Mouse (Mus musculus): Measurements from ENCODE around the gene Metap1. TPM values are rescaled to one million over a fixed set of nuclear protein-coding genes. Genes with fewer than 3 reads are reported as not detected.
"Not testable (repeated sequence)": the region's sequence is repeated elsewhere in the genome, so short reads cannot be mapped to it uniquely, and the experiment has no call there.

Metap1 gene
- polyA plus RNA-seq, 1 experiment from 2014 or later = 45.8 TPM

- not testable (repeated sequence) for H3K4me2 ChIP-seq (ENCODE audit: low read depth, low read length); H3K4me3 ChIP-seq (ENCODE audit: low read depth, low read length); DNase-seq (ENCODE audit: low spot score); H3K4me1 ChIP-seq (ENCODE audit: control insufficient read depth, insufficient read depth, low read length); H3K27ac ChIP-seq (replicated peaks; ENCODE audit: low read depth, low read length); H3K9ac ChIP-seq (ENCODE audit: low read depth, low read length); ATAC-seq (ENCODE audit: low read depth); H3K27me3 ChIP-seq (replicated peaks; ENCODE audit: control insufficient read depth, insufficient read depth, low read length); H3K9me3 ChIP-seq (ENCODE audit: control insufficient read depth, low read length)
- WGBS = 83% methylated on average over 1 of the region's 1 CpGs
- H3K36me3 ChIP-seq (ENCODE audit: control insufficient read depth, insufficient read depth, low read length) = peaks cover 82% of the 10 kb centered on the region
Measured at GRCm38 (mm10) chr3:138466656-138467055, 22.7 kb downstream of the Metap1 start.

- H3K9ac ChIP-seq (ENCODE audit: low read depth, low read length) = no peak overlapping the region
- no peak for DNase-seq (ENCODE audit: low spot score)
- no peak overlapping the region for H3K4me3 ChIP-seq (ENCODE audit: low read depth, low read length)
- no peaks in the 10 kb centered on the region for H3K9me3 ChIP-seq (ENCODE audit: control insufficient read depth, low read length)
- H3K27me3 ChIP-seq (replicated peaks; ENCODE audit: control insufficient read depth, insufficient read depth, low read length) = no peaks in the 10 kb centered on the region
- H3K27ac ChIP-seq (replicated peaks; ENCODE audit: low read depth, low read length) = no peak overlapping the region
- no peaks in the 10 kb centered on the region for H3K4me1 ChIP-seq (ENCODE audit: control insufficient read depth, insufficient read depth, low read length)
- peaks cover 84% of the 10 kb centered on the region for H3K36me3 ChIP-seq (ENCODE audit: control insufficient read depth, insufficient read depth, low read length)
- ATAC-seq (ENCODE audit: low read depth) = no peak
- no peak overlapping the region for H3K4me2 ChIP-seq (ENCODE audit: low read depth, low read length)
- 68% methylated on average over 16 of the region's 16 CpGs for WGBS
Measured at GRCm38 (mm10) chr3:138464573-138465147, 24.7 kb downstream of the Metap1 start.

- H3K36me3 ChIP-seq (ENCODE audit: control insufficient read depth, insufficient read depth, low read length) = peaks cover 84% of the 10 kb centered on the region
- 91% methylated on average over 6 of the region's 6 CpGs for WGBS
Measured at GRCm38 (mm10) chr3:138463807-138464206, 25.5 kb downstream of the Metap1 start.

GRCm38 (mm10) chr3:138463137-138463536, 26.2 kb downstream of the Metap1 start:
- Histone ChIP-seq H3K27me3 (replicated peaks; ENCODE audit: control insufficient read depth, insufficient read depth, low read length) (no peaks in the 10 kb centered on the region), H3K4me3 (ENCODE audit: low read depth, low read length) (no peak overlapping the region), H3K9me3 (ENCODE audit: control insufficient read depth, low read length) (no peaks in the 10 kb centered on the region), H3K4me1 (ENCODE audit: control insufficient read depth, insufficient read depth, low read length) (no peaks in the 10 kb centered on the region), H3K36me3 (ENCODE audit: control insufficient read depth, insufficient read depth, low read length) (peaks cover 84% of the 10 kb centered on the region), H3K4me2 (ENCODE audit: low read depth, low read length) (no peak overlapping the region), H3K27ac (replicated peaks; ENCODE audit: low read depth, low read length) (no peak overlapping the region), H3K9ac (ENCODE audit: low read depth, low read length) (no peak overlapping the region)
- ATAC-seq (ENCODE audit: low read depth) (peak; percentile 42; the same call in 1 of the 2 replicates), DNase-seq (ENCODE audit: low spot score) (peak; percentile 74)
- WGBS = 69% methylated on average over 2 of the region's 2 CpGs

More at GRCm38 (mm10) chr3:138463807-138464206, 25.5 kb downstream of the Metap1 start:
- H3K27me3 ChIP-seq (replicated peaks; ENCODE audit: control insufficient read depth, insufficient read depth, low read length) = no peaks in the 10 kb centered on the region
- no peaks in the 10 kb centered on the region for H3K4me1 ChIP-seq (ENCODE audit: control insufficient read depth, insufficient read depth, low read length)
- H3K27ac ChIP-seq (replicated peaks; ENCODE audit: low read depth, low read length) = no peak overlapping the region
- no peak for ATAC-seq (ENCODE audit: low read depth)
- no peak overlapping the region for H3K4me3 ChIP-seq (ENCODE audit: low read depth, low read length)
- no peak for DNase-seq (ENCODE audit: low spot score)
- no peak overlapping the region for H3K4me2 ChIP-seq (ENCODE audit: low read depth, low read length)
- H3K9ac ChIP-seq (ENCODE audit: low read depth, low read length) = no peak overlapping the region
- no peaks in the 10 kb centered on the region for H3K9me3 ChIP-seq (ENCODE audit: control insufficient read depth, low read length)

- DNase-seq (ENCODE audit: low spot score) (no peak), ATAC-seq (ENCODE audit: low read depth) (peak; percentile 58; the same call in 1 of the 2 replicates)
- Histone ChIP-seq H3K9me3 (ENCODE audit: control insufficient read depth, low read length) (no peaks in the 10 kb centered on the region), H3K27me3 (replicated peaks; ENCODE audit: control insufficient read depth, insufficient read depth, low read length) (no peaks in the 10 kb centered on the region), H3K27ac (replicated peaks; ENCODE audit: low read depth, low read length) (no peak overlapping the region), H3K9ac (ENCODE audit: low read depth, low read length) (no peak overlapping the region), H3K4me2 (ENCODE audit: low read depth, low read length) (no peak overlapping the region), H3K4me1 (ENCODE audit: control insufficient read depth, insufficient read depth, low read length) (no peaks in the 10 kb centered on the region), H3K4me3 (ENCODE audit: low read depth, low read length) (no peak overlapping the region), H3K36me3 (ENCODE audit: control insufficient read depth, insufficient read depth, low read length) (peaks cover 88% of the 10 kb centered on the region)
- 88% methylated on average over 3 of the region's 3 CpGs for WGBS
Measured at GRCm38 (mm10) chr3:138461832-138462231, 27.5 kb downstream of the Metap1 start.

- Histone ChIP-seq H3K36me3 (ENCODE audit: control insufficient read depth, insufficient read depth, low read length) (peaks cover 88% of the 10 kb centered on the region), H3K27me3 (replicated peaks; ENCODE audit: control insufficient read depth, insufficient read depth, low read length) (no peaks in the 10 kb centered on the region), H3K9me3 (ENCODE audit: control insufficient read depth, low read length) (no peaks in the 10 kb centered on the region), H3K4me3 (ENCODE audit: low read depth, low read length) (no peak overlapping the region), H3K27ac (replicated peaks; ENCODE audit: low read depth, low read length) (no peak overlapping the region), H3K4me2 (ENCODE audit: low read depth, low read length) (no peak overlapping the region), H3K9ac (ENCODE audit: low read depth, low read length) (no peak overlapping the region), H3K4me1 (ENCODE audit: control insufficient read depth, insufficient read depth, low read length) (no peaks in the 10 kb centered on the region)
- no peak for ATAC-seq (ENCODE audit: low read depth)
- 84% methylated on average over 13 of the region's 13 CpGs for WGBS
- DNase-seq (ENCODE audit: low spot score) = no peak
Measured at GRCm38 (mm10) chr3:138460260-138460659, 29.1 kb downstream of the Metap1 start.

- Histone ChIP-seq H3K27me3 (replicated peaks; ENCODE audit: control insufficient read depth, insufficient read depth, low read length) (no peaks in the 10 kb centered on the region), H3K27ac (replicated peaks; ENCODE audit: low read depth, low read length) (no peak overlapping the region), H3K4me3 (ENCODE audit: low read depth, low read length) (no peak overlapping the region), H3K9me3 (ENCODE audit: control insufficient read depth, low read length) (no peaks in the 10 kb centered on the region), H3K36me3 (ENCODE audit: control insufficient read depth, insufficient read depth, low read length) (peaks cover 96% of the 10 kb centered on the region), H3K4me1 (ENCODE audit: control insufficient read depth, insufficient read depth, low read length) (no peaks in the 10 kb centered on the region), H3K9ac (ENCODE audit: low read depth, low read length) (no peak overlapping the region), H3K4me2 (ENCODE audit: low read depth, low read length) (no peak overlapping the region)
- no peak for ATAC-seq (ENCODE audit: low read depth)
- DNase-seq (ENCODE audit: low spot score) = no peak
- WGBS = 97% methylated on average over 3 of the region's 3 CpGs
Measured at GRCm38 (mm10) chr3:138458441-138458840, 30.9 kb downstream of the Metap1 start.

- H3K9ac ChIP-seq (ENCODE audit: low read depth, low read length) = no peak overlapping the region
- WGBS = 89% methylated on average over 13 of the region's 13 CpGs
- peaks cover 96% of the 10 kb centered on the region for H3K36me3 ChIP-seq (ENCODE audit: control insufficient read depth, insufficient read depth, low read length)
- no peaks in the 10 kb centered on the region for H3K4me1 ChIP-seq (ENCODE audit: control insufficient read depth, insufficient read depth, low read length)
- ATAC-seq (ENCODE audit: low read depth) (no peak), DNase-seq (ENCODE audit: low spot score) (no peak)
- H3K27me3 ChIP-seq (replicated peaks; ENCODE audit: control insufficient read depth, insufficient read depth, low read length) = no peaks in the 10 kb centered on the region
- no peak overlapping the region for H3K27ac ChIP-seq (replicated peaks; ENCODE audit: low read depth, low read length)
- no peak overlapping the region for H3K4me2 ChIP-seq (ENCODE audit: low read depth, low read length)
- no peaks in the 10 kb centered on the region for H3K9me3 ChIP-seq (ENCODE audit: control insufficient read depth, low read length)
- H3K4me3 ChIP-seq (ENCODE audit: low read depth, low read length) = no peak overlapping the region
Measured at GRCm38 (mm10) chr3:138454711-138455435, 34.4 kb downstream of the Metap1 start.

- Histone ChIP-seq H3K4me1 (ENCODE audit: control insufficient read depth, insufficient read depth, low read length) (no peaks in the 10 kb centered on the region), H3K4me3 (ENCODE audit: low read depth, low read length) (no peak overlapping the region), H3K27me3 (replicated peaks; ENCODE audit: control insufficient read depth, insufficient read depth, low read length) (no peaks in the 10 kb centered on the region), H3K36me3 (ENCODE audit: control insufficient read depth, insufficient read depth, low read length) (peaks cover 96% of the 10 kb centered on the region), H3K4me2 (ENCODE audit: low read depth, low read length) (no peak overlapping the region), H3K9me3 (ENCODE audit: control insufficient read depth, low read length) (no peaks in the 10 kb centered on the region), H3K27ac (replicated peaks; ENCODE audit: low read depth, low read length) (no peak overlapping the region), H3K9ac (ENCODE audit: low read depth, low read length) (no peak overlapping the region)
- WGBS = 93% methylated on average over 1 of the region's 1 CpGs
- no peak for DNase-seq (ENCODE audit: low spot score)
- no peak for ATAC-seq (ENCODE audit: low read depth)
Measured at GRCm38 (mm10) chr3:138454234-138454633, 35.1 kb downstream of the Metap1 start.

Measured in embryonic facial prominence, embryonic 14.5 days (tissue).